Mouse (Mus musculus) cerebellum, adult 2 months (tissue): ENCODE results near the gene Zfp729b.

Experiments used
- CTCF ChIP-seq: fragments of 200-500 bp; IDR thresholded peaks from 2 replicates; pipeline ENCODE4 v1.5.1; 2011; ENCODE audit warnings: low read depth, mild to moderate bottlenecking, control low read depth, low read length, moderate library complexity, borderline replicate concordance; ENCODE audit not compliant: insufficient read depth
- POLR2A ChIP-seq: fragments of 200-500 bp; IDR thresholded peaks from 2 replicates; pipeline ENCODE4 v1.6.1; 2011; ENCODE audit warnings: low read length, control low read depth, borderline replicate concordance; ENCODE audit not compliant: insufficient read depth

DNA sequence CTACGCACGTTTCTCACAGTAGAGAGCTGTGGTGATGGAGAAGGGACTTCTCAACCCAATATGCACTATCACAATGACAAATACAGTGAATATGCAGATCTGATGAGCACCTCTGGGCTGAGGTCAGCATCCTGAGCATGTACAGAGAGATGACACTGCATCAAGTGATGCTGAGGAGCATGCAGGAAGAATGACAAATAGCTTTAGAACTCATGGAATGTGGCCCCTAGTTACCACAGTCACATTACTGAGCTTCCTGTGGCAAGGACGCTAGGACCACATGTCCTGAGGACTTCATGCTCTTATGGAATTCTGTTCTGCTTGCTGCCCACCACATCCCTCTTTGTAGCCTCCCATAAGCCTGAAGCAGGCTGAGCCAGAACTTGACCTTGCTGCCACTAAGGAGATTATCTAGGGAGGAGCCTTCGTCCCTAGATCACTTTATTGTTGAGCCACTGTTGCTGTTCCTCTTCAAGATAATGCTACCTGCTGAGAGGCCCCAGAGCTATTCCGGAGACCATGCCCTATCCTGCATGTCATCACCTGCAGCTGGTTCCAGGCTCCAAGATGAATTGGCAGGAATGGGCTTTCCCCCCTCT, 36.8 kb downstream of the Zfp729b start:
- TF ChIP-seq CTCF, result no peak
- no peak for TF ChIP-seq POLR2A
